Mouse (Mus musculus) E14TG2a.4 (cell line): ENCODE measurements around the gene Anxa5.

ENCODE experiments used
- CTCF ChIP-seq: conservative IDR thresholded peaks from 2 replicates; pipeline ENCODE4 v1.5.1; 2014; ENCODE audit warnings: low read length
- NANOG ChIP-seq: IDR thresholded peaks from 2 replicates; pipeline ENCODE4 v1.6.1; 2014; ENCODE audit warnings: borderline replicate concordance, low read length, mixed read lengths

DNA sequence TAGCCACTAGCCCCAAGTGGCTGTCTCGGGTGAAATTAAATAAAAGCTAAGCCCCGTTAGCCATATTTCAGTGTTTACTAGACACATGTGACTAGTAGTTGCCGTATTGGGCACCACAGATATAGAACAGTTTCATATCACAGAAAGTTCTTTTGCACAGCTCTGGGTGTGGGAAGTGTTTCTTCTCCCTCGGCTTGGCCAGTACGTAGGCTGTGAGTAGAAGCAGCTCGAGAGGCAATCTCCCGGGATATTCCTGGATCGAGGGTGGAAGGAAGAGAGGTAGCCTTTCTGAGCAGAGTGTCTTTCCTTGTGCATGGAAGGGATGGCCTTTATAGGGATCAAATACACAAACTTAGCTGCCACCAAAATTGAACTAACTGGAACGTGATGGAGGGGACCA lies 40.5 kb upstream of the Anxa5 start:
- TF ChIP-seq CTCF = no peak
- no peak for TF ChIP-seq NANOG
